Mouse (Mus musculus) mature B cell (primary cell): Measurements from ENCODE around the gene Max.

Experiments
- in situ Hi-C: fragments of 300-500 bp; cut with MboI; formaldehyde crosslinking; loops from 2 replicates; pipeline ENCODE4 v1.14.3; 2019

The Max gene

GRCm38 (mm10) chr12:76961932-76962891, at the start of gene Max:
Gene Max, minus strand, starts transcription at chr12:76962201.
- in situ Hi-C loops: no loop called here

GRCm38 (mm10) chr12:77011092-77011720, 49.2 kb upstream of the Max start:
- in situ Hi-C loops: no loop called here

- in situ Hi-C loops: loop anchor here (10.0 kb wide), 1 partner anchor 665 kb away; no protein-coding TSS in a partner anchor
These were observed 47.4 kb upstream of the Max start for GRCm38 (mm10) chr12:77009202-77010030.

- in situ Hi-C loops: loop anchor here (10.0 kb wide), 1 partner anchor 670 kb away; no protein-coding TSS in a partner anchor
These were observed 42.9 kb upstream of the Max start for GRCm38 (mm10) chr12:77004893-77005292.

GRCm38 (mm10) chr12:77002551-77003228, 40.7 kb upstream of the Max start:
- in situ Hi-C loops: loop anchor here (10.0 kb wide), 1 partner anchor 672 kb away; no protein-coding TSS in a partner anchor

- in situ Hi-C loops: loop anchor here (10.0 kb wide), 1 partner anchor 673 kb away; no protein-coding TSS in a partner anchor
These were observed 39.3 kb upstream of the Max start for GRCm38 (mm10) chr12:77001312-77001711.

GRCm38 (mm10) chr12:77000705-77001284, 38.8 kb upstream of the Max start:
- in situ Hi-C loops: loop anchor here (10.0 kb wide), 1 partner anchor 674 kb away; no protein-coding TSS in a partner anchor

GRCm38 (mm10) chr12:77000096-77000704, 38.2 kb upstream of the Max start:
- in situ Hi-C loops: loop anchor here (10.0 kb wide), 1 partner anchor 675 kb away; no protein-coding TSS in a partner anchor

- in situ Hi-C loops: no loop called here
These were observed 32.8 kb upstream of the Max start for GRCm38 (mm10) chr12:76994766-76995165.

GRCm38 (mm10) chr12:76992891-76993529, 31.0 kb upstream of the Max start:
- in situ Hi-C loops: no loop called here

GRCm38 (mm10) chr12:76982818-76983471, 20.9 kb upstream of the Max start:
- in situ Hi-C loops: no loop called here

GRCm38 (mm10) chr12:76979530-76979929, 17.5 kb upstream of the Max start:
- in situ Hi-C loops: no loop called here

- in situ Hi-C loops: no loop called here
These were observed 10.7 kb upstream of the Max start for GRCm38 (mm10) chr12:76972669-76973068.

GRCm38 (mm10) chr12:76972241-76972640, 10.2 kb upstream of the Max start:
- in situ Hi-C loops: no loop called here

GRCm38 (mm10) chr12:76971642-76972221, 9.7 kb upstream of the Max start:
- in situ Hi-C loops: no loop called here

- in situ Hi-C loops: no loop called here
These were observed 3.9 kb upstream of the Max start for GRCm38 (mm10) chr12:76965876-76966275.

GRCm38 (mm10) chr12:76965089-76965488, 3.1 kb upstream of the Max start:
- in situ Hi-C loops: no loop called here

- in situ Hi-C loops: no loop called here
These were observed 709 bp downstream of the Max start for GRCm38 (mm10) chr12:76961052-76961931.
